ENCODE assay signal across 8 mouse cellular contexts in genomic region chr13:14064341-14065027, GRCm38 (mm10). TPM values are rescaled to one million over a fixed set of nuclear protein-coding genes. Genes with fewer than 3 reads are reported as not detected.
DNase-seq lines count a peak whose midpoint lies in the region; ATAC-seq and TF ChIP-seq lines count a peak whose summit lies in the region.

No protein-coding gene starts in this region.

- intact Hi-C loops in heart, postnatal 14 days (cut with DNase I): loop anchor here (2.0 to 5.0 kb wide), 3 partner anchors 98 to 114 kb away; no protein-coding TSS in a partner anchor

- dilution Hi-C loops in CH12.LX (cut with MboI; ENCODE audit: extremely low pct_ligation_motif_present, extremely low pct_unique_long_range_greater_than_20kb, low sequenced_read_pairs): no loop called here

- peaks cover 7 to 51% of the 10 kb centered on the region in 2 experiments for H3K4me1 ChIP-seq in CH12.LX (ENCODE audit: control insufficient read depth in 1 of 2, insufficient read depth in 2 of 2)
- peaks cover 17% of the 10 kb centered on the region for H3K4me1 ChIP-seq in bone marrow macrophage, adult 2 months (ENCODE audit: control insufficient read depth, insufficient read depth, low read length)
- peaks cover 2% of the 10 kb centered on the region; the same call in 1 of the 2 replicates for H3K4me1 ChIP-seq in forebrain, embryonic 11.5 days (replicated peaks; ENCODE audit: control insufficient read depth, insufficient read depth, low read length)
- H3K4me1 ChIP-seq in lung, embryonic 16.5 days (replicated peaks; ENCODE audit: control insufficient read depth, insufficient read depth, low read length): peaks cover 11% of the 10 kb centered on the region

- peak overlapping the region; percentile 93 for H3K4me2 ChIP-seq in CH12.LX (ENCODE audit: insufficient read depth, low read depth, poor library complexity, severe bottlenecking)
- H3K4me2 ChIP-seq in forebrain, embryonic 11.5 days (ENCODE audit: low read depth, low read length, severe bottlenecking): peak overlapping the region; percentile 67
- peak overlapping the region; percentile 62 for H3K4me2 ChIP-seq in lung, embryonic 16.5 days (ENCODE audit: low read depth, low read length)

- TF ChIP-seq CTCF in CH12.LX (conservative IDR thresholded peaks at IDR 0.05 in 1 of 2, IDR thresholded peaks at IDR 0.05 in 1 of 2; ENCODE audit: low read depth in 2 of 2, low read length in 2 of 2): no peak
- no peak for TF ChIP-seq CTCF in bone marrow macrophage, adult 2 months (IDR thresholded peaks at IDR 0.05; ENCODE audit: low read depth, low read length)
- no peak for TF ChIP-seq CTCF in layer of hippocampus, adult 2 months (conservative IDR thresholded peaks at IDR 0.05)

- H3K36me3 ChIP-seq in CH12.LX (replicated peaks in 1 of 2; ENCODE audit: control insufficient read depth in 1 of 2, insufficient read depth in 1 of 2, low read length in 1 of 2): peaks cover 0 to 23% of the 10 kb centered on the region in 2 experiments
- H3K36me3 ChIP-seq in forebrain, embryonic 11.5 days (ENCODE audit: control insufficient read depth, insufficient read depth, low read length): no peaks in the 10 kb centered on the region
- no peaks in the 10 kb centered on the region; the same call in 1 of the 2 replicates for H3K36me3 ChIP-seq in lung, embryonic 16.5 days (ENCODE audit: control insufficient read depth, insufficient read depth, low read length)

- peak; percentile 48 for DNase-seq in CH12.LX (ENCODE audit: extremely low read depth)
- peak; percentile 71 for DNase-seq in forebrain, embryonic 11.5 days (ENCODE audit: low spot score)
- peak; percentile 32 to 51 for DNase-seq in heart, postnatal 14 days
- DNase-seq in layer of hippocampus, adult 2 months (ENCODE audit: low spot score in 2 of 2): peak in 1 of 2 experiments; percentile 14
- peak; percentile 39 for DNase-seq in retina, embryonic 14.5 days (ENCODE audit: low spot score)
- DNase-seq in thymus, postnatal 4 days: peak; percentile 73

- H3K27me3 ChIP-seq in CH12.LX (replicated peaks): no peaks in the 10 kb centered on the region
- H3K27me3 ChIP-seq in forebrain, embryonic 11.5 days (ENCODE audit: control insufficient read depth, insufficient read depth, low read length): no peaks in the 10 kb centered on the region
- H3K27me3 ChIP-seq in lung, embryonic 16.5 days (ENCODE audit: control insufficient read depth, insufficient read depth, low read depth, low read length): no peaks in the 10 kb centered on the region

- in situ Hi-C loops in CH12.LX (cut with MboI; ENCODE audit: low pct_ligation_motif_present, low pct_unique_long_range_greater_than_20kb, low sequenced_read_pairs): no loop called here

- no peak for TF ChIP-seq POLR2A in CH12.LX (IDR thresholded peaks at IDR 0.05; ENCODE audit: low read depth, low read length)
- TF ChIP-seq POLR2A in bone marrow macrophage, adult 2 months (IDR thresholded peaks at IDR 0.05; ENCODE audit: borderline replicate concordance, low read depth, low read length): no peak

- peak overlapping the region; percentile 95 for H3K9ac ChIP-seq in CH12.LX (ENCODE audit: insufficient read depth, low read depth)
- peak overlapping the region; percentile 97 for H3K9ac ChIP-seq in forebrain, embryonic 11.5 days (ENCODE audit: low read length)
- peak overlapping the region; percentile 98 for H3K9ac ChIP-seq in lung, embryonic 16.5 days (ENCODE audit: low read length)

- TF ChIP-seq RAD21 in CH12.LX (IDR thresholded peaks at IDR 0.05; ENCODE audit: low read depth, low read length): no peak

- no peak for TF ChIP-seq EP300 in CH12.LX (IDR thresholded peaks at IDR 0.05; ENCODE audit: low read length)

- peak overlapping the region; percentile 45 for H3K27ac ChIP-seq in CH12.LX (ENCODE audit: insufficient read depth, low read depth)
- peak overlapping the region; percentile 76; the same call in 1 of the 2 replicates for H3K27ac ChIP-seq in bone marrow macrophage, adult 2 months (ENCODE audit: insufficient read depth, low read depth, low read length)
- H3K27ac ChIP-seq in forebrain, embryonic 11.5 days (ENCODE audit: low read depth, low read length): peak overlapping the region; percentile 97
- peak overlapping the region; percentile 98 for H3K27ac ChIP-seq in layer of hippocampus, adult 2 months
- H3K27ac ChIP-seq in lung, embryonic 16.5 days (ENCODE audit: low read length): peak overlapping the region; percentile 99

- peak overlapping the region; percentile 69 to 94 (median 88) for H3K4me3 ChIP-seq in CH12.LX (replicated peaks in 1 of 3; ENCODE audit: low read depth in 2 of 3, low read length in 2 of 3, poor library complexity in 1 of 3)
- peak overlapping the region; percentile 85 for H3K4me3 ChIP-seq in bone marrow macrophage, adult 2 months (ENCODE audit: insufficient read depth, low read length)
- H3K4me3 ChIP-seq in forebrain, embryonic 11.5 days (ENCODE audit: low read depth, low read length): peak overlapping the region; percentile 99
- peak overlapping the region; percentile 96 for H3K4me3 ChIP-seq in layer of hippocampus, adult 2 months
- peak overlapping the region; percentile 97 for H3K4me3 ChIP-seq in lung, embryonic 16.5 days (ENCODE audit: low read length)

- WGBS in forebrain, embryonic 11.5 days: under 1% methylated on average over 58 of the region's 65 CpGs
- WGBS in lung, embryonic 16.5 days: under 1% methylated on average over 65 of the region's 65 CpGs

- peak; percentile 1; the same call in 1 of the 2 replicates for ATAC-seq in forebrain, embryonic 11.5 days (replicated peaks; ENCODE audit: low FRiP score)
- no peak; the same call in 1 of the 2 replicates for ATAC-seq in lung, embryonic 16.5 days (ENCODE audit: low read depth)

- no peaks in the 10 kb centered on the region for H3K9me3 ChIP-seq in CH12.LX (replicated peaks; ENCODE audit: low read length)
- no peaks in the 10 kb centered on the region for H3K9me3 ChIP-seq in forebrain, embryonic 11.5 days (ENCODE audit: control insufficient read depth, low read length)
- H3K9me3 ChIP-seq in lung, embryonic 16.5 days (ENCODE audit: control insufficient read depth, low read length): no peaks in the 10 kb centered on the region

- H3K79me2 ChIP-seq in CH12.LX (replicated peaks; ENCODE audit: control insufficient read depth, extremely low read depth, insufficient read depth, poor library complexity, severe bottlenecking): peaks cover 66% of the 10 kb centered on the region

TF ChIP-seq in CH12.LX, 34 proteins besides CTCF, POLR2A, EP300 and RAD21 (continues in another document):
- TF ChIP-seq MXI1 (IDR thresholded peaks at IDR 0.05; ENCODE audit: low read depth, low read length) (0 out of 2 replicates have a peak, but pooled peaks have one; percentile 15), RCOR1 (conservative IDR thresholded peaks at IDR 0.05; ENCODE audit: low read depth, low read length) (no peak), CHD2 (IDR thresholded peaks at IDR 0.05; ENCODE audit: low read length) (no peak), PAX5 (IDR thresholded peaks at IDR 0.05; ENCODE audit: low read length) (no peak), SMC3 (IDR thresholded peaks at IDR 0.05; ENCODE audit: low read depth, low read length) (no peak), E2F4 (IDR thresholded peaks at IDR 0.05; ENCODE audit: insufficient replicate concordance, low read depth, low read length) (no peak), MYC (IDR thresholded peaks at IDR 0.05; ENCODE audit: low read depth, low read length) (no peak), BHLHE40 (IDR thresholded peaks at IDR 0.05; ENCODE audit: low read depth, low read length) (no peak), NELFE (IDR thresholded peaks at IDR 0.05; ENCODE audit: low read depth, low read length) (no peak), MAX (IDR thresholded peaks at IDR 0.05; ENCODE audit: low read length) (no peak), ETS1 (conservative IDR thresholded peaks at IDR 0.05; ENCODE audit: low read depth, low read length) (0 out of 2 replicates have a peak, but pooled peaks have one; percentile 20), POLR2AphosphoS2 (IDR thresholded peaks at IDR 0.05; ENCODE audit: low read depth, low read length) (no peak), ELF1 (IDR thresholded peaks at IDR 0.05; ENCODE audit: low read depth, low read length) (peak; percentile 71; the same call in 1 of the 2 replicates), USF2 (conservative IDR thresholded peaks at IDR 0.05; ENCODE audit: low read depth, low read length) (no peak), ZKSCAN1 (IDR thresholded peaks at IDR 0.05; ENCODE audit: borderline replicate concordance, low read depth, low read length) (no peak)

RNA-seq across cellular contexts. Expression of gene Ggps1, which starts 1.2 kb away (rescaled TPM):
- 21.6 and 21.9 TPM in 2 replicates for total RNA-seq in CH12.LX (2012; rRNA removed)
- 48.7 and 53.8 TPM in 2 replicates for total RNA-seq in CH12.LX (2014; rRNA removed)
- 27.5 and 38.0 TPM in 2 replicates for polyA plus RNA-seq in CH12.LX (2012; ENCODE audit: insufficient read length, low read depth)
- 26.6 and 29.9 TPM in 2 replicates for polyA plus RNA-seq in bone marrow macrophage, adult 2 months (2012; ENCODE audit: insufficient read depth, insufficient read length, missing spikeins)
- polyA plus RNA-seq in forebrain, embryonic 11.5 days (2014; fragmentation: Nextera tagmentation; extraction: Ambion mirVana): 64.9 and 71.9 TPM in 2 replicates
- total RNA-seq in heart, postnatal 14 days (2021): 10 to 100 TPM; 20.3 to 23.6 TPM
- 10 to 100 TPM; 58.8 to 60.1 TPM for total RNA-seq in layer of hippocampus, adult 2 months (2021)
- polyA plus RNA-seq in lung, embryonic 16.5 days (2015; fragmentation: Nextera tagmentation; extraction: Ambion mirVana): 44.5 and 49.5 TPM in 2 replicates

RNA-seq across cellular contexts. Expression of gene Arid4b, which starts 1.5 kb away (rescaled TPM):
- total RNA-seq in CH12.LX (2012; rRNA removed): 9.7 and 9.9 TPM in 2 replicates
- total RNA-seq in CH12.LX (2014; rRNA removed): 9.2 and 12.1 TPM in 2 replicates
- polyA plus RNA-seq in CH12.LX (2012; ENCODE audit: insufficient read length, low read depth): 16.4 and 17.1 TPM in 2 replicates
- 28.0 and 32.5 TPM in 2 replicates for polyA plus RNA-seq in bone marrow macrophage, adult 2 months (2012; ENCODE audit: insufficient read depth, insufficient read length, missing spikeins)
- polyA plus RNA-seq in forebrain, embryonic 11.5 days (2014; fragmentation: Nextera tagmentation; extraction: Ambion mirVana): 84.1 and 97.3 TPM in 2 replicates
- total RNA-seq in heart, postnatal 14 days (2021): 10 to 100 TPM; 24.8 to 26.5 TPM
- total RNA-seq in layer of hippocampus, adult 2 months (2021): 10 to 100 TPM; 47.5 to 54.4 TPM
- 62.5 and 64.1 TPM in 2 replicates for polyA plus RNA-seq in lung, embryonic 16.5 days (2015; fragmentation: Nextera tagmentation; extraction: Ambion mirVana)

RNA-seq across cellular contexts. Expression of gene Tbce, which starts 25.0 kb away (rescaled TPM):
- total RNA-seq in CH12.LX (2012; rRNA removed) (26.5 and 27.2 TPM in 2 replicates), CH12.LX (2014; rRNA removed) (82.1 and 86.4 TPM in 2 replicates)
- 49.7 and 54.4 TPM in 2 replicates for polyA plus RNA-seq in CH12.LX (2012; ENCODE audit: insufficient read length, low read depth)
- 65.1 and 107 TPM in 2 replicates for polyA plus RNA-seq in bone marrow macrophage, adult 2 months (2012; ENCODE audit: insufficient read depth, insufficient read length, missing spikeins)
- 57.3 and 63.8 TPM in 2 replicates for polyA plus RNA-seq in forebrain, embryonic 11.5 days (2014; fragmentation: Nextera tagmentation; extraction: Ambion mirVana)
- 10 to 100 TPM; 20.0 to 20.1 TPM for total RNA-seq in heart, postnatal 14 days (2021)
- 10 to 100 TPM; 85.4 to 95.3 TPM for total RNA-seq in layer of hippocampus, adult 2 months (2021)
- polyA plus RNA-seq in lung, embryonic 16.5 days (2015; fragmentation: Nextera tagmentation; extraction: Ambion mirVana): 56.0 and 57.7 TPM in 2 replicates

Comparison
In these comparisons a context has a peak if more than half of its experiments do, and no peak if none do; other contexts are left out.
1. H3K27ac ChIP-seq: peak in every context shown above with its lines; median percentile 99 in lung, embryonic 16.5 days; 98 in layer of hippocampus, adult 2 months; 97 in forebrain, embryonic 11.5 days; 76 in bone marrow macrophage, adult 2 months; 45 in CH12.LX.